Mouse (Mus musculus) liver, embryonic 13.5 days (tissue): ENCODE results near the gene Lats2. TPM values are rescaled to one million over a fixed set of nuclear protein-coding genes. Genes with fewer than 3 reads are reported as not detected.

Source experiments
- ATAC-seq: fragments of 200-750 bp; cut with Nextera tagmentation; 2 replicates; pipeline ENCODE4 v1.8.0; 2017; ENCODE audit warnings: low read depth, mild to moderate bottlenecking, moderate number of reproducible peaks, moderate library complexity
- DNase-seq: peaks from one replicate; pipeline ENCODE4 v3.0.0; 2022
- H3K27ac ChIP-seq: fragments of 300-500 bp; sonication (generic); 2 replicates; pipeline ENCODE4 v1.5.1; 2015; ENCODE audit warnings: moderate library complexity, mild to moderate bottlenecking, inconsistent platforms
- H3K27me3 ChIP-seq: fragments of 300-500 bp; sonication (generic); 2 replicates; pipeline ENCODE4 v1.6.1; 2015; ENCODE audit warnings: mild to moderate bottlenecking, inconsistent platforms
- H3K36me3 ChIP-seq: fragments of 300-500 bp; sonication (generic); 2 replicates; pipeline ENCODE4 v1.6.1; 2015; ENCODE audit warnings: mild to moderate bottlenecking, inconsistent platforms
- H3K4me1 ChIP-seq: fragments of 300-500 bp; sonication (generic); replicated peaks from 2 replicates; pipeline ENCODE4 v1.6.1; 2015; ENCODE audit warnings: inconsistent platforms
- H3K4me2 ChIP-seq: fragments of 300-500 bp; sonication (generic); 2 replicates; pipeline ENCODE4 v1.6.1; 2015; ENCODE audit warnings: inconsistent platforms, mild to moderate bottlenecking, moderate library complexity
- H3K4me3 ChIP-seq: fragments of 300-500 bp; sonication (generic); replicated peaks from 2 replicates; pipeline ENCODE4 v1.5.1; 2015; ENCODE audit warnings: mild to moderate bottlenecking, inconsistent platforms
- H3K9ac ChIP-seq: fragments of 300-500 bp; sonication (generic); 2 replicates; pipeline ENCODE4 v1.6.1; 2015; ENCODE audit warnings: mild to moderate bottlenecking, inconsistent platforms
- H3K9me3 ChIP-seq: fragments of 300-500 bp; sonication (generic); replicated peaks from 2 replicates; pipeline ENCODE4 v1.6.1; 2016; ENCODE audit warnings: inconsistent platforms
- WGBS: fragments of 180-500 bp; shearing (Covaris S2); methylation state at CpG from one replicate; pipeline ENCODE4 v1.1.7; 2015; ENCODE audit not compliant: insufficient replicate concordance; 5-methylcytosine and 5-hydroxymethylcytosine counted together
- polyA plus RNA-seq: library from polyadenylated mRNA; unstranded; fragments of >200 nt; fragmentation: Nextera tagmentation; extraction: Ambion mirVana; gene quantifications from 2 replicates; pipeline ENCODE4 v1.2.1, GENCODE M21; 2015

The Lats2 gene
- polyA plus RNA-seq, 1 experiment from 2014 or later, result 3.6 TPM

GRCm38 (mm10) chr14:57711059-57711458, 47.1 kb downstream of the Lats2 start:
- ATAC-seq, result no peak
- Histone ChIP-seq H3K27ac (no peak overlapping the region), H3K36me3 (no peaks in the 10 kb centered on the region), H3K27me3 (no peaks in the 10 kb centered on the region), H3K9ac (no peak overlapping the region), H3K4me1 (peaks cover 62% of the 10 kb centered on the region), H3K4me3 (no peak overlapping the region), H3K4me2 (no peak overlapping the region), H3K9me3 (no peaks in the 10 kb centered on the region)
- 82% methylated on average over 6 of the region's 6 CpGs for WGBS
- no peak for DNase-seq

GRCm38 (mm10) chr14:57709171-57709570, 49.0 kb downstream of the Lats2 start:
- H3K4me2 ChIP-seq, result no peak overlapping the region
- 69% methylated on average over 10 of the region's 10 CpGs for WGBS
- no peak overlapping the region for H3K9ac ChIP-seq
- H3K27ac ChIP-seq, result no peak overlapping the region
- no peaks in the 10 kb centered on the region for H3K27me3 ChIP-seq
- no peaks in the 10 kb centered on the region for H3K9me3 ChIP-seq
- no peak overlapping the region for H3K4me3 ChIP-seq
- H3K4me1 ChIP-seq, result peaks cover 62% of the 10 kb centered on the region
- no peaks in the 10 kb centered on the region for H3K36me3 ChIP-seq
- no peak for DNase-seq
- ATAC-seq, result no peak

- no peak overlapping the region for H3K27ac ChIP-seq
Observed at GRCm38 (mm10) chr14:57708580-57708979, 49.6 kb downstream of the Lats2 start.

GRCm38 (mm10) chr14:57707100-57707893, 50.9 kb downstream of the Lats2 start:
- H3K27ac ChIP-seq, result peak overlapping the region; percentile 35; the same call in 1 of the 2 replicates
- DNase-seq, result no peak
- peak overlapping the region; percentile 18; the same call in 1 of the 2 replicates for H3K9ac ChIP-seq
- no peak overlapping the region for H3K4me2 ChIP-seq
- peak; percentile 74 for ATAC-seq
- H3K27me3 ChIP-seq, result no peaks in the 10 kb centered on the region
- no peaks in the 10 kb centered on the region for H3K36me3 ChIP-seq
- H3K4me3 ChIP-seq, result no peak overlapping the region
- H3K9me3 ChIP-seq, result no peaks in the 10 kb centered on the region
- peaks cover 46% of the 10 kb centered on the region for H3K4me1 ChIP-seq
- 66% methylated on average over 18 of the region's 18 CpGs for WGBS

More at GRCm38 (mm10) chr14:57708580-57708979, 49.6 kb downstream of the Lats2 start:
- ATAC-seq, result no peak
- H3K9me3 ChIP-seq, result no peaks in the 10 kb centered on the region
- H3K36me3 ChIP-seq, result no peaks in the 10 kb centered on the region
- no peak overlapping the region for H3K4me2 ChIP-seq
- no peak overlapping the region for H3K4me3 ChIP-seq
- peaks cover 59% of the 10 kb centered on the region for H3K4me1 ChIP-seq
- WGBS, result 81% methylated on average over 7 of the region's 7 CpGs
- no peak overlapping the region for H3K9ac ChIP-seq
- DNase-seq, result no peak
- H3K27me3 ChIP-seq, result no peaks in the 10 kb centered on the region

GRCm38 (mm10) chr14:57706760-57707099, 51.5 kb downstream of the Lats2 start:
- DNase-seq (no peak), ATAC-seq (no peak)
- H3K36me3 ChIP-seq, result no peaks in the 10 kb centered on the region
- H3K27ac ChIP-seq, result no peak overlapping the region
- no peak overlapping the region for H3K9ac ChIP-seq
- H3K4me2 ChIP-seq, result no peak overlapping the region
- no peaks in the 10 kb centered on the region for H3K9me3 ChIP-seq
- H3K4me3 ChIP-seq, result no peak overlapping the region
- WGBS, result 77% methylated on average over 4 of the region's 4 CpGs
- H3K4me1 ChIP-seq, result peaks cover 47% of the 10 kb centered on the region
- H3K27me3 ChIP-seq, result no peaks in the 10 kb centered on the region

- ATAC-seq, result no peak
- Histone ChIP-seq H3K27me3 (no peaks in the 10 kb centered on the region), H3K9ac (no peak overlapping the region), H3K9me3 (no peaks in the 10 kb centered on the region), H3K27ac (no peak overlapping the region), H3K36me3 (no peaks in the 10 kb centered on the region), H3K4me2 (no peak overlapping the region), H3K4me3 (no peak overlapping the region), H3K4me1 (peaks cover 40% of the 10 kb centered on the region)
- WGBS, result 73% methylated on average over 4 of the region's 4 CpGs
- no peak for DNase-seq
Observed at GRCm38 (mm10) chr14:57705759-57706158, 52.4 kb downstream of the Lats2 start.

GRCm38 (mm10) chr14:57705075-57705474, 53.1 kb downstream of the Lats2 start:
- Histone ChIP-seq H3K4me2 (no peak overlapping the region), H3K4me1 (peaks cover 34% of the 10 kb centered on the region), H3K4me3 (no peak overlapping the region), H3K9ac (no peak overlapping the region), H3K36me3 (peaks cover 2% of the 10 kb centered on the region), H3K27me3 (no peaks in the 10 kb centered on the region), H3K9me3 (no peaks in the 10 kb centered on the region), H3K27ac (no peak overlapping the region)
- no peak for DNase-seq
- 74% methylated on average over 4 of the region's 4 CpGs for WGBS
- ATAC-seq, result no peak

GRCm38 (mm10) chr14:57701915-57702477, 56.2 kb downstream of the Lats2 start:
- DNase-seq (no peak), ATAC-seq (no peak)
- Histone ChIP-seq H3K36me3 (peaks cover 18% of the 10 kb centered on the region), H3K4me3 (no peak overlapping the region), H3K27ac (no peak overlapping the region), H3K27me3 (no peaks in the 10 kb centered on the region), H3K4me2 (no peak overlapping the region), H3K9me3 (no peaks in the 10 kb centered on the region), H3K4me1 (peaks cover 5% of the 10 kb centered on the region; the same call in 1 of the 2 replicates), H3K9ac (no peak overlapping the region)
- WGBS, result 66% methylated on average over 12 of the region's 12 CpGs

- ATAC-seq (no peak), DNase-seq (no peak)
- H3K27ac ChIP-seq, result no peak overlapping the region
- 93% methylated on average over 33 of the region's 33 CpGs for WGBS
- H3K9ac ChIP-seq, result no peak overlapping the region
- no peak overlapping the region for H3K4me3 ChIP-seq
- H3K36me3 ChIP-seq, result peaks cover 40% of the 10 kb centered on the region
- H3K4me2 ChIP-seq, result no peak overlapping the region
- H3K27me3 ChIP-seq, result no peaks in the 10 kb centered on the region
- peaks cover 5% of the 10 kb centered on the region; the same call in 1 of the 2 replicates for H3K4me1 ChIP-seq
- no peaks in the 10 kb centered on the region for H3K9me3 ChIP-seq
Observed at GRCm38 (mm10) chr14:57699461-57699970, 58.7 kb downstream of the Lats2 start.

GRCm38 (mm10) chr14:57699016-57699415, 59.2 kb downstream of the Lats2 start:
- ATAC-seq, result no peak
- H3K27me3 ChIP-seq, result no peaks in the 10 kb centered on the region
- no peak overlapping the region for H3K4me2 ChIP-seq
- H3K4me1 ChIP-seq, result peaks cover 5% of the 10 kb centered on the region; the same call in 1 of the 2 replicates
- no peak overlapping the region for H3K9ac ChIP-seq
- no peak for DNase-seq
- H3K4me3 ChIP-seq, result no peak overlapping the region
- 84% methylated on average over 10 of the region's 10 CpGs for WGBS
- H3K36me3 ChIP-seq, result peaks cover 44% of the 10 kb centered on the region
- H3K9me3 ChIP-seq, result no peaks in the 10 kb centered on the region
- no peak overlapping the region for H3K27ac ChIP-seq

- H3K9me3 ChIP-seq, result 0 out of 2 replicates have a peak, but pooled peaks cover 5% of the 10 kb centered on the region
- DNase-seq (no peak), ATAC-seq (no peak)
- 87% methylated on average over 15 of the region's 15 CpGs for WGBS
- H3K4me3 ChIP-seq, result no peak overlapping the region
- H3K36me3 ChIP-seq, result peaks cover 56% of the 10 kb centered on the region
- peaks cover 25% of the 10 kb centered on the region for H3K4me1 ChIP-seq
- H3K27me3 ChIP-seq, result no peaks in the 10 kb centered on the region
- H3K9ac ChIP-seq, result no peak overlapping the region
- no peak overlapping the region for H3K4me2 ChIP-seq
- H3K27ac ChIP-seq, result no peak overlapping the region
Observed at GRCm38 (mm10) chr14:57696066-57696465, 62.1 kb downstream of the Lats2 start.
